Comparison of ENCODE assay signal across 9 mouse cellular contexts in the genomic region with DNA sequence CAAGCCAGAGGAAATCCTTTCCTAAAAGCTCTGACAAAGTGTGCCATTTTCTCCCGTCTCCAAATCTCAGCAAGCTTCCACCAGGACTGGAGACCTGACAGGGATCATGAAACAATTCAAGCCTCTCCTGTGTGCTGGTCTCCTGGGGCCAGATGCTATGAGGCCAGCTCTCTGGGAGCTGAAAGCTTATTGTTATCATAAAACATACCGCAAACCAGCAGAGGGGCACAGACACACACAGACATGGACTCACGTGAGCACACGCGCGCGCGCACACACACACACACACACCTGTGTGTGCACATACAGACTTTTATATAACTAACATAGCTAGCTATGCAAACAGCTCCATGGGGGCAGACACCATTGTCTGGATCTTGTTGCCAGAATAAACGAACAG. TPM values are rescaled to one million over a fixed set of nuclear protein-coding genes. Genes with fewer than 3 reads are reported as not detected.
DNase-seq lines count a peak whose midpoint lies in the region; ATAC-seq and TF ChIP-seq lines count a peak whose summit lies in the region.
"Had no signal": no experiment of that assay in that cellular context is flagged by ENCODE, and none has a peak within 500 bp of the region (broad histone marks: within the 10 kb centered on the region; RNA-seq: fewer than 3 reads in every experiment).

No protein-coding gene starts in this region.

- H3K4me2 ChIP-seq in kidney, embryonic 14.5 days (replicated peaks; ENCODE audit: low read depth, low read length) = peak overlapping the region; percentile 8; the same call in 1 of the 2 replicates
- peak overlapping the region; percentile 56 for H3K4me2 ChIP-seq in embryonic facial prominence, embryonic 14.5 days (ENCODE audit: low read depth, low read length)
- peak overlapping the region; percentile 61 for H3K4me2 ChIP-seq in intestine, embryonic 14.5 days (ENCODE audit: low read length)
- H3K4me2 ChIP-seq in myocyte (ENCODE audit: low read depth) = peak overlapping the region; percentile 98

- no peak for DNase-seq in kidney, adult 8-10 months
- DNase-seq in embryonic facial prominence, embryonic 14.5 days (ENCODE audit: low spot score) = peak; percentile 35
- no peak for DNase-seq in intestine, embryonic 14.5 days (ENCODE audit: low spot score)
- DNase-seq in right cerebral cortex, postnatal 14 days = no peak
- DNase-seq: lung, postnatal 14 days had no signal

- ATAC-seq in kidney, embryonic 14.5 days (ENCODE audit: low FRiP score, low TSS enrichment) = no peak
- no peak for ATAC-seq in embryonic facial prominence, embryonic 14.5 days (ENCODE audit: low read depth)
- no peak for ATAC-seq in intestine, embryonic 14.5 days (replicated peaks; ENCODE audit: low FRiP score, low TSS enrichment, low read depth)
- no peak for ATAC-seq in inflammation-experienced regulatory T-cells, adult 6 months
- no peak for ATAC-seq in erythroid progenitor cell, adult 5-6 weeks (replicated peaks; ENCODE audit: low FRiP score, poor library complexity, severe bottlenecking)

- peaks cover 6% of the 10 kb centered on the region; the same call in 1 of the 2 replicates for H3K4me1 ChIP-seq in kidney, embryonic 14.5 days (ENCODE audit: control insufficient read depth, insufficient read depth, low read length)
- H3K4me1 ChIP-seq in embryonic facial prominence, embryonic 14.5 days (ENCODE audit: control insufficient read depth, insufficient read depth, low read length) = peaks cover 8% of the 10 kb centered on the region
- peaks cover 10% of the 10 kb centered on the region for H3K4me1 ChIP-seq in intestine, embryonic 14.5 days (replicated peaks; ENCODE audit: control insufficient read depth, insufficient read depth, low read length)

- WGBS in kidney, embryonic 14.5 days = 80% methylated on average over 9 of the region's 9 CpGs
- 71% methylated on average over 9 of the region's 9 CpGs for WGBS in embryonic facial prominence, embryonic 14.5 days
- 65% methylated on average over 9 of the region's 9 CpGs for WGBS in intestine, embryonic 14.5 days

- no peak overlapping the region for H3ac ChIP-seq in myocyte (ENCODE audit: control insufficient read depth, insufficient read length)

- H3K9me3 ChIP-seq in kidney, embryonic 14.5 days (ENCODE audit: control insufficient read depth, low read length) = no peaks in the 10 kb centered on the region
- 0 out of 2 replicates have a peak, but pooled peaks cover 1% of the 10 kb centered on the region for H3K9me3 ChIP-seq in embryonic facial prominence, embryonic 14.5 days (ENCODE audit: control insufficient read depth, low read length)
- no peaks in the 10 kb centered on the region for H3K9me3 ChIP-seq in intestine, embryonic 14.5 days (ENCODE audit: control insufficient read depth, low read length)

- H3K9ac ChIP-seq in kidney, embryonic 14.5 days (ENCODE audit: low read depth, low read length) = no peak overlapping the region
- H3K9ac ChIP-seq in embryonic facial prominence, embryonic 14.5 days (ENCODE audit: low read depth, low read length) = peak overlapping the region; percentile 95
- H3K9ac ChIP-seq in intestine, embryonic 14.5 days (ENCODE audit: low read length) = no peak overlapping the region

- no peak for TF ChIP-seq POLR2A in myocyte (IDR thresholded peaks at IDR 0.05; ENCODE audit: insufficient read length, low read depth)

- H3K4me3 ChIP-seq in kidney, embryonic 14.5 days (ENCODE audit: low read length) = peak overlapping the region; percentile 92; the same call in 1 of the 2 replicates
- peak overlapping the region; percentile 97 for H3K4me3 ChIP-seq in embryonic facial prominence, embryonic 14.5 days (ENCODE audit: low read depth, low read length)
- H3K4me3 ChIP-seq in intestine, embryonic 14.5 days (ENCODE audit: low read depth, low read length) = peak overlapping the region; percentile 71; the same call in 1 of the 2 replicates
- peak overlapping the region; percentile 43 for H3K4me3 ChIP-seq in myocyte

- no peak overlapping the region for H3K27ac ChIP-seq in kidney, embryonic 14.5 days (ENCODE audit: low read depth, low read length)
- H3K27ac ChIP-seq in embryonic facial prominence, embryonic 14.5 days (replicated peaks; ENCODE audit: low read depth, low read length) = no peak overlapping the region
- H3K27ac ChIP-seq in intestine, embryonic 14.5 days (ENCODE audit: low read depth) = no peak overlapping the region

- H3K27me3 ChIP-seq in kidney, embryonic 14.5 days (ENCODE audit: control insufficient read depth, insufficient read depth, low read length) = no peaks in the 10 kb centered on the region
- no peaks in the 10 kb centered on the region for H3K27me3 ChIP-seq in embryonic facial prominence, embryonic 14.5 days (replicated peaks; ENCODE audit: control insufficient read depth, insufficient read depth, low read length)
- no peaks in the 10 kb centered on the region for H3K27me3 ChIP-seq in intestine, embryonic 14.5 days (replicated peaks; ENCODE audit: control insufficient read depth, insufficient read depth, low read length)
- H3K27me3 ChIP-seq in myocyte (ENCODE audit: control insufficient read depth, insufficient read depth, insufficient read length) = no peaks in the 10 kb centered on the region

- H3K79me2 ChIP-seq in myocyte (ENCODE audit: control insufficient read depth, insufficient read depth) = peaks cover 13% of the 10 kb centered on the region

- H3K36me3 ChIP-seq in kidney, embryonic 14.5 days (ENCODE audit: control insufficient read depth, insufficient read depth, low read length) = no peaks in the 10 kb centered on the region
- no peaks in the 10 kb centered on the region for H3K36me3 ChIP-seq in embryonic facial prominence, embryonic 14.5 days (ENCODE audit: control insufficient read depth, insufficient read depth, low read length)
- H3K36me3 ChIP-seq in intestine, embryonic 14.5 days (ENCODE audit: control insufficient read depth, insufficient read depth, low read length) = no peaks in the 10 kb centered on the region
- H3K36me3 ChIP-seq in myocyte (ENCODE audit: control insufficient read depth, insufficient read depth) = no peaks in the 10 kb centered on the region

TF ChIP-seq in myocyte, 11 proteins besides CTCF, POLR2A, EP300 and RAD21:
- TF ChIP-seq REST (IDR thresholded peaks at IDR 0.05; ENCODE audit: insufficient read depth, insufficient read length) (no peak), USF1 (IDR thresholded peaks at IDR 0.05; ENCODE audit: low read depth) (no peak), TCF3 (IDR thresholded peaks at IDR 0.05; ENCODE audit: insufficient read length, low read depth) (no peak), MYOG (IDR thresholded peaks at IDR 0.05; ENCODE audit: control insufficient read depth in 1 of 3, insufficient read depth in 1 of 3, insufficient read length in 2 of 3, low read depth in 2 of 3) (no peak), MAX (IDR thresholded peaks at IDR 0.05; ENCODE audit: low read depth) (no peak), SRF (IDR thresholded peaks at IDR 0.05; ENCODE audit: control insufficient read depth, insufficient read length, low read depth) (no peak), E2F4 (IDR thresholded peaks at IDR 0.05; ENCODE audit: insufficient read depth) (no peak), CEBPB (IDR thresholded peaks at IDR 0.05; ENCODE audit: insufficient read depth, poor library complexity, severe bottlenecking) (no peak), TCF12 (IDR thresholded peaks at IDR 0.05; ENCODE audit: insufficient read depth, poor library complexity, severe bottlenecking) (no peak), MYOD1 (IDR thresholded peaks at IDR 0.05; ENCODE audit: control insufficient read depth in 1 of 3, insufficient read length in 2 of 3, low read depth in 2 of 3) (no peak), POLR2AphosphoS2 (IDR thresholded peaks at IDR 0.05; ENCODE audit: insufficient read length, low read depth) (no peak)

RNA-seq across cellular contexts. Expression of gene Fbxo10, which starts 1.5 kb away (rescaled TPM):
- 5.3 and 11.9 TPM in 2 replicates for polyA plus RNA-seq in kidney, embryonic 14.5 days (2014; fragmentation: Nextera tagmentation; extraction: Ambion mirVana)
- polyA plus RNA-seq in embryonic facial prominence, embryonic 14.5 days (2014; fragmentation: Nextera tagmentation; extraction: Ambion mirVana) = 14.7 and 15.7 TPM in 2 replicates
- polyA plus RNA-seq in intestine, embryonic 14.5 days (2014; fragmentation: Nextera tagmentation; extraction: Ambion mirVana) = 9.4 and 9.7 TPM in 2 replicates
- 7.8 TPM for polyA plus RNA-seq in myocyte (2012; fragmentation: generic; extraction: Trizol)
- polyA plus RNA-seq in inflammation-experienced regulatory T-cells, adult 6 months (2017; shearing (Covaris generic)) = 1 to 10 TPM in 1 of 3 experiments, under 1 TPM in 2; 0.24 to 1.3 (median 0.80) TPM
- 6.1 and 9.6 TPM in 2 replicates for total RNA-seq in erythroid progenitor cell, adult 5-6 weeks (2015; ENCODE audit: low replicate concordance)
- 8.0 and 14.8 TPM in 2 replicates for total RNA-seq in erythroid progenitor cell, adult 5-6 weeks (2017; ENCODE audit: low replicate concordance)

RNA-seq across cellular contexts. Expression of gene Tomm5, which starts 25.0 kb away (rescaled TPM):
- polyA plus RNA-seq in kidney, embryonic 14.5 days (2014; fragmentation: Nextera tagmentation; extraction: Ambion mirVana) = 271 and 343 TPM in 2 replicates
- 240 and 250 TPM in 2 replicates for polyA plus RNA-seq in embryonic facial prominence, embryonic 14.5 days (2014; fragmentation: Nextera tagmentation; extraction: Ambion mirVana)
- 346 and 405 TPM in 2 replicates for polyA plus RNA-seq in intestine, embryonic 14.5 days (2014; fragmentation: Nextera tagmentation; extraction: Ambion mirVana)
- polyA plus RNA-seq in myocyte (2012; fragmentation: generic; extraction: Trizol) = 311 TPM
- 100 to 1,000 TPM; 121 to 173 (median 149) TPM for polyA plus RNA-seq in inflammation-experienced regulatory T-cells, adult 6 months (2017; shearing (Covaris generic))
- 9.0 and 70.4 TPM in 2 replicates for total RNA-seq in erythroid progenitor cell, adult 5-6 weeks (2015; ENCODE audit: low replicate concordance)
- total RNA-seq in erythroid progenitor cell, adult 5-6 weeks (2017; ENCODE audit: low replicate concordance) = 32.3 and 52.8 TPM in 2 replicates

Comparison
In these comparisons a context has a peak if more than half of its experiments do, and no peak if none do; other contexts are left out.
1. H3K4me2 ChIP-seq: peak in every context shown above with its lines; median percentile 98 in myocyte; 61 in intestine, embryonic 14.5 days; 56 in embryonic facial prominence, embryonic 14.5 days; 8 in kidney, embryonic 14.5 days.
2. H3K4me3 ChIP-seq: peak in every context shown above with its lines; median percentile 97 in embryonic facial prominence, embryonic 14.5 days; 92 in kidney, embryonic 14.5 days; 71 in intestine, embryonic 14.5 days; 43 in myocyte.